Mouse (Mus musculus) adrenal gland, adult 2 months (tissue): ENCODE measurements around the gene Atg2a. TPM values are rescaled to one million over a fixed set of nuclear protein-coding genes. Genes with fewer than 3 reads are reported as not detected.
A peak's percentile ranks its signal among the peaks of the same experiment; 100 is the strongest.
"Not testable (repeated sequence)": the region's sequence is repeated elsewhere in the genome, so short reads cannot be mapped to it uniquely, and the experiment has no call there.

ENCODE experiments used
- DNase-seq: peaks from one replicate; pipeline ENCODE4 v3.0.0; 2021
- microRNA-seq, 2 experiments: library from miRNA; unstranded; fragments of <30 nt; microRNA quantifications; one replicate each; pipeline ENCODE4 v1.2.0; 2021
- polyA plus RNA-seq: library from polyadenylated mRNA; depleted of rRNA; stranded (reverse); fragments of >200 nt; gene quantifications from 2 replicates; pipeline ENCODE4 v1.2.3, GENCODE M21; 2012; rRNA removed
- total RNA-seq, 2 experiments: library from RNA; stranded (reverse); gene quantifications; 2 replicates each; pipeline ENCODE4 v1.2.3; 2021

Atg2a gene
- total and polyA plus RNA-seq, 3 experiments: 31.0 to 105 (median 36.0) TPM

DNA sequence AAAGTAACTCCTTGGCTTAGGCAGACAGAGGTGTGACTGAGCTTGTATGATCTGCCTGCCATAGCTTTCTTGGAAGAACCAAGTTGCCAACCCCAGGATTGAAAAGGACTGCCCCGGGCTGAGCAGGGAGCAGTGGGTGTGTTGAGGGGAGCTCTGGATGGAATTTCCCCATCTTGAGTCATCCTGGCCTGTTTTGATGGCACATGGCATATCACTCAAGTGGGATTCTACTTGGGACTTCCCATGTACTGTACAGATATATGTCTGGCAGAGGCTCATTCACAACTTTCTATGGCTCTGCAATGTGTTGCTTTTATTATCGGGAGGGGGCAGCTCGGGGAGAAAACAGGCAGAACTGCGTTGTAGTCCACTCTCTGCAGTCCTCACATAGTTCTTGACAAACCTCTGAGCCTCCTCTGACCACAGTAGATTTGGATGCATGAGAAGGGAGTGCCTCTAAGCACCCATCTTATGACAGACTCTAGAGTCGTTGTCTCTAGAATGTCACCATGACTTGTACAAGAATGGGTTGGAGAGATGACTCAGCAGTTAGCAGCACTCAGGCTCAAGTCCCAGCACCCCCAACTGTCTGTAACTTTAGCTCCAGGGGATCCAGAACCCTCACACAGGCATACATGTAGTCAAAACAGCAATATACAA, 55.2 kb downstream of the Atg2a start:
- no peak for DNase-seq

GRCm38 (mm10) chr19:6297641-6298040, 56.2 kb downstream of the Atg2a start:
- DNase-seq: peak; percentile 95

DNA sequence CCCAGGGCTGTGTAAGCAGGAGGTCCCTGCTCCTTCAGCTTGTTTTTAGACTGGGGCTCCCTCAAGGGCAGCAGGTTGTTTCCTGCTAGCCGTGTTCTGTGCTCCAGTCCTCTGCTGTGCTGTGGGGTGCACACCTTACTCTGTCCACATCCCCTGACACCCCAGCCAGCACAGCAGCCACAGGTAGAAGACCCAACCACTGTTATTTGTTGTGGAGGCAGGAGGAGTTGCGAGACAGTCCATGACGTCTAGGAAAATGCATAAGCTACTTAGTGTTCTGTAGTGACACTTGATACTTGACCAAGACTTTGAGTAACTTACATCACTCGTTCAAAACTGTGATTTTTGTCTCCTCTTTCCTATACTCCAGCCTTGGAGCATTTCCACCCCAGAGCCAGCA, 57.5 kb downstream of the Atg2a start:
- no peak for DNase-seq

DNA sequence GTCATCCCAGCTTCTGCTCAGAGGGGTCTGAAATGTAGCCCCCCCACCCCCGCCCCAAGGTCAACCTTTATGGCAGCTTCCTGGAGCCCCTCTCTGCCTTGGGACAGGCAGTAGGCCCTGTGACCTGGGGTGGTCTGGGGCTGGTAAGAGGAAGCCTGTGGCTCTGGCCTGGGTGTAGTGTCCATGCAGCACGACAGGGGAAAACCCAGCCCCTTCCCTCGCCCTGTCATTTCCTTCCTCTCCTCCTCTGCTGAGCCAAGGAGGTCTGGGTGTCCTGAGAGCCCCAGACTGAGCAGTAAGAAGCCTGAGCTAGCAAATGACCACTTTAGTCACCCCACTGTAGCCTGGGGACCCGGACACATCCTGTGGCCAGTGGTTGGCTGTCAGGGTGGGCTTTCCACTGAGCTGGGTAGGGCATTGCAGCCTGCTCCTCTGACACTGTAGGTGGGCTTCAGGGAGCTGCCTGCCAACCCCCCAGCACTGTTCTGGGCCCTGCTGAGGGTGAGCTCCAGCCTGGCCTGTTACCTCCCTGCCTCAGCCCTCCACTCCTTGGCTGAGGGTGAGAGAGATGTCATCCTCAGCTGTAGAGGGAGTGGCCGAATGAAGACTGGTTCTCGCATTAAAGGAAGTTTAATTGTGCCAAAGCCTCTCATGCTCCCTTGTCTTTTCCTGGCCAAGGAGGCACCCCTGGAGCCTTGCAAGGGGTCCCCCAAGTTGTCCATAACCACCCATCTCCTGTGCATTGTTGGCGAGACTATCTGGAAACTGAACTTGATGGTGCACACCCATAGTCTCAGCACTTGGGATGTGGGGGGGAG, 58.2 kb downstream of the Atg2a start:
- peak; percentile 55 for DNase-seq

DNA sequence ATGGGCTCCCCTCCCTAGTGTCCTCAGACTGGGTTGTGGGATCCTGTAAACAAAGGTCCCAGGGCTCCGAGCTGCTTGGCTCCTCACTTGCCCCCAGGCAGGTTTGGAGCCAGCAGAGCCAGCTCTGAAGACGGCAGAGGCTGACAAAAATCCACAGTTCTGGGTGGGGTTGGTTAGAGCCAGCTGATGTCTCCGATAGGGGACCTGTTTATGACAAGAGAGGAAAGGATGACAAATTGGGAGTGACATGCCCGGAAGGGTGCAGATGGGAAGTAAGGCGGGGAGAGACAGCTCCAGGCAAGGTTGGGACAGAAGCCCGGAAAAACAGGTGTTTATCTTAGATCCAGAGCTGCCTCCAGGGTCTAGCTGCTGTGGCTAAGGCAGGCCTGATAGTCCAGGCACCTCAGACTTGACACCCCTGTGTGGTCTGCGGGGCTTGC, 59.0 kb downstream of the Atg2a start:
- no peak for DNase-seq

GRCm38 (mm10) chr19:6302114-6302513, 60.6 kb downstream of the Atg2a start:
- no peak for DNase-seq

DNA sequence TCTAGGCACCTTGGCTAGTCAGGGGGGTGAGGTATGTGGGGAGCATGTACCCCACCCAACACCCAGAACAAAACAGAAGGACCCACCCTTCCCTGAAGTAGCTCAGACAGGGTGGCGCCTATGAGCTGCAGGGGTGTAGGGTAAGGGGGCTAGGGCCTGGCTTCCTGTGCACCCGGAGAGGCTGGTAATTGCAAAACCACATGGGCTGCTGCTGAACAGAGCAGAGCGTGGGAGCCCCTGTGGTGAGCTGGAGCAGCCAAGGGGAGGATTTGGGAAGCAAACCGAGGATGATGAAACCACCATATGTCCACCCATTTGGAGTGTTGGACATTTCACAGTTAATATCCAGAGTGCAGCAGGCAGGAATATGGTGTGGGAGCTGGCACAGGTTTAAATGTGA, 61.1 kb downstream of the Atg2a start:
- peak; percentile 37 for DNase-seq

DNA sequence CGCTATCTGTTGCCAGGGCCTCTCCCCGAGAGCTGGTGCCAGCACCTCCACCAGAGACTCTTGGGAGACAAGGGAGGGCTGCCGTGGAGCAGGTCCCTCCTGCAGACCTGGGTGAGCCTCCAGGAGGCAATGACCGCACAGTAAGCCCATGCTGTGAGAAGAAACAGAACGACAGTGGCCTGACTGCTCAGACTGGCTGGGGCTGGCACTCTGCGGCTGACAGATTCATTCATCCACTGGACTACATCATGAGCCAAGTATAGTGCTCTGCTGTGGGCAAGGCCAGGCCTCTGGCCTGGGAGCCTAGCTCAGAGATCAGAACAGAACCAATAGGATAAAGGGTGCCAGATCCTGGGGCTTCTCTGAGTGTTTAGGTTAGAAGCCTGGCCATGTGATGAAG, 62.4 kb downstream of the Atg2a start:
- no peak for DNase-seq

GRCm38 (mm10) chr19:6304787-6305516, 63.5 kb downstream of the Atg2a start:
- peak; percentile 93 for DNase-seq

- DNase-seq: peak; percentile 49
Observed at GRCm38 (mm10) chr19:6305517-6306115, 64.1 kb downstream of the Atg2a start.

- DNase-seq: peak; percentile 94
Observed at GRCm38 (mm10) chr19:6306137-6306551, 64.7 kb downstream of the Atg2a start, which contains the start of gene Cdc42bpg. Gene Cdc42bpg, plus strand, starts transcription at chr19:6306456.

GRCm38 (mm10) chr19:6306586-6306985, 65.1 kb downstream of the Atg2a start:
- peak; percentile 80 for DNase-seq

GRCm38 (mm10) chr19:6307733-6308531, 66.5 kb downstream of the Atg2a start:
- peak; percentile 77 for DNase-seq

- no peak for DNase-seq
Observed at GRCm38 (mm10) chr19:6310181-6310580, 68.7 kb downstream of the Atg2a start.

DNA sequence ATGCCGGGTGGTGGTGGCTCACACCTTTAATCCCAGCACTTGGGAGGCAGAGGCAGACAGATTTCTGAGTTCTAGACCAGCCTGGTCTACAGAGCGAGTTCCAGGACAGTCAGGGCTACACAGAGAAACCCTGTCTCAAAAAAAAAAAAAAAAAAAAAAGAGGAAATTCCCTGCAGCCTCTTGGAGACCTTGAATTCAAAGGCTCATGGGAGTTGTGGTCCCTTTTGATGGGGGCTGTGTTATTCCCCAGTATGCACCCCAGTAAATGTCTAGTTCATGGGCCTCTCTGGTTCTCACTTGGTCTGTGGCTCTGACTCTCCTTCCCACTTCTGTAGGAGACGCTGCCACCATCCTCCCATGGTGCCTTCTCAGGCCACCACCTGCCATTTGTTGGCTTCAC, 70.3 kb downstream of the Atg2a start:
- not testable (repeated sequence) for DNase-seq

Small RNA genes within 50 kb of the gene (microRNA-seq; reads per million reads assigned to microRNA genes)
- gene Mir192 (25.9 to 36.8 reads per million in 2 experiments), gene Mir194-2 (36.0 to 47.6 reads per million in 2 experiments)

Other genes with a start within 250 kb of the Atg2a start
- gene Capn1, start 225.8 kb upstream of the Atg2a start, total RNA-seq: 10 to 100 TPM; 34.9 to 42.1 TPM
- gene Capn1, start 225.8 kb upstream of the Atg2a start, polyA plus RNA-seq: 34.8 and 37.9 TPM in 2 replicates
- gene Syvn1, start 195.1 kb upstream of the Atg2a start, total RNA-seq: 10 to 100 TPM; 54.1 to 71.3 TPM
- 87.3 and 114 TPM in 2 replicates for gene Syvn1, start 195.1 kb upstream of the Atg2a start, polyA plus RNA-seq
- 10 to 100 TPM; 64.8 to 67.5 TPM for gene Mrpl49, start 183.9 kb upstream of the Atg2a start, total RNA-seq
- gene Mrpl49, start 183.9 kb upstream of the Atg2a start, polyA plus RNA-seq: 15.8 and 17.0 TPM in 2 replicates
- 1,000 to 10,000 TPM; 1,141 to 1,229 TPM for gene Fau, start 183.8 kb upstream of the Atg2a start, total RNA-seq
- 984 and 1,350 TPM in 2 replicates for gene Fau, start 183.8 kb upstream of the Atg2a start, polyA plus RNA-seq
- gene Znhit2, start 180.5 kb upstream of the Atg2a start, total RNA-seq: 10 to 100 TPM; 24.7 to 37.5 TPM
- gene Znhit2, start 180.5 kb upstream of the Atg2a start, polyA plus RNA-seq: 134 and 152 TPM in 2 replicates
- 10 to 100 TPM; 22.0 to 48.3 TPM for gene Tm7sf2, start 173.3 kb upstream of the Atg2a start, total RNA-seq
- 91.9 and 126 TPM in 2 replicates for gene Tm7sf2, start 173.3 kb upstream of the Atg2a start, polyA plus RNA-seq
- 10 to 100 TPM; 57.1 to 60.0 TPM for gene Vps51, start 164.4 kb upstream of the Atg2a start, total RNA-seq
- gene Vps51, start 164.4 kb upstream of the Atg2a start, polyA plus RNA-seq: 64.4 and 66.3 TPM in 2 replicates
- not detected for gene Tmem262, start 161.6 kb upstream of the Atg2a start, total RNA-seq
- 1.0 TPM in 1 of 2 replicates, not detected in the other for gene Tmem262, start 161.6 kb upstream of the Atg2a start, polyA plus RNA-seq
- gene Gm28374, start 159.4 kb upstream of the Atg2a start, total RNA-seq: not detected
- gene Gm28374, start 159.4 kb upstream of the Atg2a start, polyA plus RNA-seq: 0.38 and 0.64 TPM in 2 replicates
- gene Zfpl1, start 156.7 kb upstream of the Atg2a start, total RNA-seq: 10 to 100 TPM; 38.9 to 43.5 TPM
- gene Zfpl1, start 156.7 kb upstream of the Atg2a start, polyA plus RNA-seq: 91.2 and 122 TPM in 2 replicates
- under 1 TPM; 0.73 to 0.98 TPM for gene Cdca5, start 156.7 kb upstream of the Atg2a start, total RNA-seq
- gene Cdca5, start 156.7 kb upstream of the Atg2a start, polyA plus RNA-seq: 0.32 and 0.80 TPM in 2 replicates
- not detected for gene AC131692.1, start 147.2 kb upstream of the Atg2a start, total RNA-seq
- gene AC131692.1, start 147.2 kb upstream of the Atg2a start, polyA plus RNA-seq: not detected in 2 replicates
- not detected for gene Naaladl1, start 135.9 kb upstream of the Atg2a start, total RNA-seq
- 0.09 and 0.13 TPM in 2 replicates for gene Naaladl1, start 135.9 kb upstream of the Atg2a start, polyA plus RNA-seq
- 10 to 100 TPM; 15.7 to 16.5 TPM for gene Sac3d1, start 123.0 kb upstream of the Atg2a start, total RNA-seq
- 92.6 and 97.2 TPM in 2 replicates for gene Sac3d1, start 123.0 kb upstream of the Atg2a start, polyA plus RNA-seq
- 10 to 100 TPM; 27.0 to 28.2 TPM for gene Snx15, start 113.4 kb upstream of the Atg2a start, total RNA-seq
- 76.8 and 81.1 TPM in 2 replicates for gene Snx15, start 113.4 kb upstream of the Atg2a start, polyA plus RNA-seq
- gene Batf2, start 100.7 kb upstream of the Atg2a start, total RNA-seq: 1 to 10 TPM; 1.8 to 2.6 TPM
- gene Batf2, start 100.7 kb upstream of the Atg2a start, polyA plus RNA-seq: 5.0 and 6.6 TPM in 2 replicates
- gene Arl2, start 100.1 kb upstream of the Atg2a start, total RNA-seq: 10 to 100 TPM; 84.1 to 96.5 TPM
- gene Arl2, start 100.1 kb upstream of the Atg2a start, polyA plus RNA-seq: 313 and 329 TPM in 2 replicates
- 1 to 10 TPM; 2.4 to 4.1 TPM for gene Majin, start 57.3 kb upstream of the Atg2a start, total RNA-seq
- 0.56 and 0.72 TPM in 2 replicates for gene Majin, start 57.3 kb upstream of the Atg2a start, polyA plus RNA-seq
- gene Gpha2, start 15.3 kb upstream of the Atg2a start, total RNA-seq: 10 to 100 TPM; 18.7 to 23.7 TPM
- gene Gpha2, start 15.3 kb upstream of the Atg2a start, polyA plus RNA-seq: 237 and 302 TPM in 2 replicates
- 100 to 1,000 TPM in 1 of 2 experiments, 10 to 100 TPM in 1; 87.1 to 123 TPM for gene Ppp2r5b, start 5.8 kb upstream of the Atg2a start, total RNA-seq
- 247 and 266 TPM in 2 replicates for gene Ppp2r5b, start 5.8 kb upstream of the Atg2a start, polyA plus RNA-seq
- 100 to 1,000 TPM; 129 to 133 TPM for gene Ehd1, start 35.1 kb downstream of the Atg2a start, total RNA-seq
- gene Ehd1, start 35.1 kb downstream of the Atg2a start, polyA plus RNA-seq: 470 and 474 TPM in 2 replicates
- 10 to 100 TPM; 14.4 to 24.6 TPM for gene Cdc42bpg, start 64.8 kb downstream of the Atg2a start, total RNA-seq
- gene Cdc42bpg, start 64.8 kb downstream of the Atg2a start, polyA plus RNA-seq: 23.7 and 26.6 TPM in 2 replicates
- gene Men1, start 93.3 kb downstream of the Atg2a start, total RNA-seq: 10 to 100 TPM; 54.6 to 54.8 TPM
- 71.1 and 71.2 TPM in 2 replicates for gene Men1, start 93.3 kb downstream of the Atg2a start, polyA plus RNA-seq
- 10 to 100 TPM; 36.1 to 38.5 TPM for gene Map4k2, start 99.5 kb downstream of the Atg2a start, total RNA-seq
- 150 and 161 TPM in 2 replicates for gene Map4k2, start 99.5 kb downstream of the Atg2a start, polyA plus RNA-seq
- 100 to 1,000 TPM; 141 to 286 TPM for gene Sf1, start 122.0 kb downstream of the Atg2a start, total RNA-seq
- 346 and 350 TPM in 2 replicates for gene Sf1, start 122.0 kb downstream of the Atg2a start, polyA plus RNA-seq
- 10 to 100 TPM; 48.3 to 94.0 TPM for gene Pygm, start 142.7 kb downstream of the Atg2a start, total RNA-seq
- gene Pygm, start 142.7 kb downstream of the Atg2a start, polyA plus RNA-seq: 97.8 and 115 TPM in 2 replicates
- gene Rasgrp2, start 157.7 kb downstream of the Atg2a start, total RNA-seq: 10 to 100 TPM; 31.4 to 37.0 TPM
- gene Rasgrp2, start 157.7 kb downstream of the Atg2a start, polyA plus RNA-seq: 79.6 and 84.5 TPM in 2 replicates
- 10 to 100 TPM; 12.1 to 14.0 TPM for gene Nrxn2, start 177.1 kb downstream of the Atg2a start, total RNA-seq
- gene Nrxn2, start 177.1 kb downstream of the Atg2a start, polyA plus RNA-seq: 14.3 and 18.1 TPM in 2 replicates